Mouse (Mus musculus) ES-CJ7 (cell line): ENCODE data around the gene Gm572.

Source experiments
- DNase-seq: peaks from one replicate; pipeline ENCODE4 v3.0.0; 2011; ENCODE audit warnings: low read depth, low spot score

Gm572 gene

DNA sequence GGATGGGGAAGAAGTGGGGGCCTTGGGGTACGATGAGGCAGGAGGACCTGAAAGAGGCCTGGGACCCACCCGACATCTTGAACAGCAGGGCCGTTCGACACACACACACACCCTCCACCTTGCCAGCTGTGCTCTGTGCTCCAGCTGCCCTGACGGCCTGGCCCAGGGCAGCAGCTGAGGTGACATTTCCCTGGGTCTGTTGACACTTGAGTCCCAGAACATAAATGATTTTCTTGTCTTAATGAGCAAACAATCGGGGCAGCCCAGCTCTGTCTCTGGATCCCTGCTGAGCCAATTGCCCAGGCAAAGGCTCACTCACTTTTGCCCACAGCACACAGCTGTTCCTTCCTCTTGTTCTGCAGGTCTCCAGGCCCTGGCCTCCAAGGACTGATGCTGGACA lies 20.9 kb downstream of the Gm572 start:
- DNase-seq = no peak

- no peak for DNase-seq
These were observed 24.1 kb downstream of the Gm572 start for GRCm38 (mm10) chr4:148667006-148667755.

GRCm38 (mm10) chr4:148671230-148671947 lies 28.3 kb downstream of the Gm572 start:
- DNase-seq = no peak

DNA sequence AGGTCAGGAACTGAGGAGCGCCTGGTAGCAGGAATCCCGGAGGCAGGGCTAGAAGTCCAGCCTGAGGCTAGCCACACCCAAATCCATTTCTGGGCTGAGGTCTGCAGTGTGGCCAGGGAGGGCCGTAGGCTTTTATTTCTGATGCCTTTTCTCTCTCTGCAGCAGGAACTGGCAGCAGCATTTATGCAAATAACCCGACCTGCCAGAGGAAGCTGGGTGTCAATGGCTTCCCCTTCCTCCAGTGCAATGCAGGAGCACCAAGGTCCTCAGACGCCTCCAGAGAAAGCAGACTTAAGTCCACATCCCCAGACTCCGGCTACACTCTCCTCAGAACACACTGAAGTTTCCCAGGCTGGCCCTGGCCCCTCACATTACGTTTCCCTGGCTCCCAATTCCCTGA lies 31.9 kb downstream of the Gm572 start:
- DNase-seq = no peak

GRCm38 (mm10) chr4:148676188-148676960 lies 33.3 kb downstream of the Gm572 start:
- no peak for DNase-seq

DNA sequence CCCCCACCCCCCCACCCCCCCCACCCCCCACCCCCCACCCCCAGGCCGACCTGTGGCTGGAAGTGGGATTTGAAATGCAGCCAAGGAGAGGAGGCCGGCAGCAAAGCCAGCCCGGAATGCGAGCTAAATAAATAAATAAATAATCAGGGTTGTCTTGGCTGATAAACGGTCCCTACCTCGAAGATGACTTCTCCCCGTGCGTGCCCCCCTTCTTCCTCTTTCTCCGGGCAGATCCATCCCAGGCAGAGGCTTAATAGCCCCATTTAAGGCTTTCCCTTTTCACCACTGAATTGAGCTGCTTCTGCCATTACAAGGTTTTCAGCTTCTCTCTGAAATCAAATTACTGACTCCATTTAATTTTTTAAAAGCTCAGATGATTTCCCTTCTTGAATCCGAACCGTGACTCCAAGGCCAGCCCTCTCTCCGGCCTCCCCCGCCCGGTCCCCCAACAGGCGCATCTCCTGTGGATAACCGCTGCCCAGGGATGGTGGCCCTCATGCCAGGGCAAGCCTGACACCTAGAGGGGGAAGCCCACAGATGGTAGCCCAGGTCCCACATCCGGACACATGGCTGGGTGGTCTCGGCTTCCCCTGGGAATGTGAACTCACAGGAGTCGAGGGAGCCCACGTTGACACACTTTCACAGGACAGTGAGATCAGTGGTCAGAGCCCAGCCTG lies 34.0 kb downstream of the Gm572 start:
- no peak for DNase-seq

DNA sequence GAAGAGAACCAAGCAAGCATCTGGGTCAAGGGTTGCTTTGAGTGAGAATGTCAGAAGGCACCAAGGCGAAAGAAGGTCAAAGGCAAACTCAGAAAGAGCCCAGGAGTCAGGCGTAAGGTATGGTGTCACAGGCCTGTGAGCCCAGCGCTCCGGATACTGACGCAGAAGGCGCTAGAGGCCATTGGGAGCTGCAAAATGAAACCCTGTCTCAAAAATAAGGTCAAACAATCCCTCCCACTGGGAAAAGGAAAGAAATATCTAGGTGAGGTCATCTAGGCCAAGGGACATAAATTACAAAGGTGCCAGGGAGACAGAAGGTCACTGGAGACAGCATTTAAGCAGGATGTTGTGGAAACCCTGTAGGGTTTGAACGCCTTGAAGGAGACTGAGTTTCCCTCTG lies 35.0 kb downstream of the Gm572 start:
- DNase-seq = no peak

DNA sequence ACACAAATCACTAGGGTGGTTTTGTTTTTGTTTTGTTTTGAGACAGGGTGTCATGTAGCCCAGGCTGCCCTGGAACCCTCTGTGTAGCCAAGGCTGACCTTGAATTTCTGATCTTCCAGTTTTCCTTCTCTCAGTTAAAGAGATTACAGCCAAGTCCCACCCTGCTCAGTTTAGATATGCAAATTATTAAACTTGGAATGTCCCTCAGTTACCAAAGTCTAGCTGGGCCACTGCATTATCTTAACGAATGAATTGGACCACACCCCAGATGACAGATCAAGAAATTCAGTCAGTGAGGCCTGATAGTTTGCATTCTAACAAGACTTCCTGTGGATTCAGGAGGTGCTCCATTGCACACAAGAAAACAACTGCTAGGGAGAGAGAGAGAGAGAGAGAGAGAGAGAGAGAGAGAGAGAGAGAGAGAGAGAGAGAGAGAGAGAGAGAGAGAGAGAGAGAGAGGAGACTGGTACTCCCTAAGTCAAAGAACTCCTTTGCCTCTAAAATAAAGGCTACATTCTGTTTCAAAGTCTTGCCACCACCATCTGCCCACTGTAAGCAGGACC lies 37.5 kb downstream of the Gm572 start:
- peak; percentile 39 for DNase-seq

GRCm38 (mm10) chr4:148681429-148681828 lies 38.3 kb downstream of the Gm572 start:
- peak; percentile 51 for DNase-seq

- DNase-seq = no peak
These were observed 39.8 kb downstream of the Gm572 start for GRCm38 (mm10) chr4:148682961-148683360.

DNA sequence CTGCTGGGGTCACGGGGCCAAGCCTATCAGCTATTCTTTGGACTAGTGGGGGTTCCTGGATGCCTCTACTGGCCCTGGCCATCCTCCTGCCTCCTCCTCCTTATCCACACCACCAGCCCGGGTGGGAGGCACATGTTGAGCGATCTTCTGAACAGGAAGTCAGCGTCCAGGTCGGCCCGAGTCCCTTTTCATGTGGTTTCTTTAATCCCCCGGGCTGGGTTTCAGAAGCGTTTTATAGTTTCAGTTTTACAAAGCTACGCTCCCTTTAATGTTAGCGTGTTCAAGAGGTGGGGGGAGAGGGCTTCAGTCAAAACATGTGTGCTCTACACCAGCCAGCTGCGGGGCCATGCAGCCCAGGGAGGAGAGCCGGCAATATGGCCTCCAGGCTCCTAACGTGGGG lies 40.4 kb downstream of the Gm572 start:
- no peak for DNase-seq

DNA sequence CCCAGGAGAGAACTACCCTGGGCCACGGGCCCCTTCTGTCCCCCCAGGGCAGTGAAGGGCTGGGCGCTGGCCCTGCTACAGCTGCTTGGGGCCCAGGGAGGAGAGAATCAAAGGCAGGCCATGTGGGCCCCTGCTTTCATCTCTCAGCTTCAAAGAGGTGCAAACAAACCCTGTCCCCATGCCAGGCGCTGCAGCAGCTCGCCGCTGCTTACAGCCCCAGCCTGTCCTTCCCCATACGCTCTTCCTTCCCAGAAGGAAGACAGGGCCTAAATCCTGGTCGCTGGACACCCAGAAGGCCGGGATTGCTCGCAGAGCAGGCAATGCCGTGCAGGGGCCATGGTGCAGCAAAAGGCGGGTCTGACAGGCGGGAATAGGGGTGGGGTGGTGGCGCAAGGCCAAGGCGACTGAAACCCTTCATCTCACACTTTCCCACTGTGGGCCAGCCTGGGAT lies 43.4 kb downstream of the Gm572 start:
- no peak for DNase-seq

DNA sequence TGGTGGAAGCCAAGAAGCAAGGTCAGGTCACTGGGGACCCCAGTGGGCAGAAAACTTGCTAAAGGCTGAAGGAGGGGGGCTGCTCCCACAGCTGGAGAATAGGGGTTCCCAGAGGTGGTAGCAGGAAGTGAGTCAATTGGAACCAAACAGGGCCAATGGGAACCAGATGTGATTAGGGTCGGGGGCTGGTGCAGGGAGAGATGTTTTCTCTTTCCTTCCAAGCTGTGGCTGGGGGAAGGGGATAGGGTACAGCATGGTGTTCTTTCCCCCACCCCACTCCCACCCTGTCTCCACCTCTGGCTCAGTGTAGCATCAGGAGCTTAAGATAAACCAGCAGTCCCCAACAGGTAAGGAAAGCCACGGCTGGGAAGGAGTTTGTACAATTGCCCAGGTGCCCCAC lies 45.0 kb downstream of the Gm572 start:
- no peak for DNase-seq

DNA sequence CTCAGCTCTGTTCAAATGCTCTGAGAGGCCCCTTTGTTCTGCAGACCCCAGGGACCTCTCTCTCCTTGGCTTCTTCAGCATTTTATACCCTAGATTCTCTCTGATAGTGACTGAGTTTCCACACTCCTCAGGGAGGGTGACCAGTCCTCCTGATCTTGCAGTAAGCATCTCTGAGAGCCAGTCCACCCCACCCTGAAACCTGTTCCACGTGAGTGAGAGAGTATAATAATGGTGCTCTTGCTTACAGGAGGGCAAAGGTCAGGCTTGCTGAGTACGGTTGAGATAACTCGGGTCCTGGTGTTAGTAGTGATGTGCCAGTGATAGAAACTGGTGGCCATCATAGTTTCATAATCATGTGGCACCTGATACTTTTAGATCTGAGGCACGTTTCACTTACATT lies 48.1 kb downstream of the Gm572 start:
- DNase-seq = no peak

DNA sequence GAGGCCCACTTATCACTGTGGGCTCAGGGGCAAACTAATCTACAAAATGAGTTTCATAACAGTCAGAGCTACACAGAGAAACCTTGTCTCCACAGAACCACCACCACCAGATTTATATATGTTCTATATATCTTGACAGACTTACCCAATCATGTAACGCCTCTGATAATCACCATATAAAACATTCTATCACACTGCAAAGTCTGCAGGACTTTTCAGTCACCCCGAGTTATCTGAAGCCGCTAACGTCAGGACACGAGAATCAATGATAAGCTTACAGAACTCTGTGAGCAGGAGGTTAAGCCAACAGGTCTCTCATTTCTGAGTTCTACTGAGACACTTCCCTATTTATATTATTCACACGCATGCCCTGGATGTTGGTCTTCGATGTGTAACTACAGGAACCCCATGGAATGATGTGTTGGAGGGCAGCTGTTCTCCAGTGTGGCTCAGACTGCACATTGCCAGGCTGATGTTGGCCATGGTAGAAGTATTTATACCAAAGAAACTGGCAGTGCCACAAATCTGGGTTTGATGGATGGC lies 50.4 kb downstream of the Gm572 start:
- no peak for DNase-seq

- peak; percentile 86 for DNase-seq
These were observed 61.6 kb downstream of the Gm572 start for GRCm38 (mm10) chr4:148704756-148705155.

DNA sequence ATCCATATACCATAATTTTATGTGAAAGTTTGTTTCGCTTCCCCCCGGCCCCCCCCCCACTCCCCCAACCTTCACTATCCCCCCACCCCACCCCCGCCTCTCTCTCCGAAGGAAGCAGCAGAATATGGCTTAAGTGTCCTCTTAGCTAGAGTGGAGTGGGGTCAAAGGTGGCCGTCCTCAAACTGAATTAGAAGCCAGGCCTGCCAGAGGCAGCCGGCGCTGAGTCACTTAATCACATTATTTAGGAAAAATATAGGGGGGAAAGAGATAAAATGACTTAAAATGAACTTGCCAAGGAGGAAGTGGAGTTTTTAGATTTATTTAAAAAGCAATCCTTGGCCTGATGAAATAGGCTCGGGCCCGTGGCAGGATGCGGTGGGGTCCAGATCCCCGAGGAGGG lies 65.7 kb downstream of the Gm572 start:
- no peak for DNase-seq

DNA sequence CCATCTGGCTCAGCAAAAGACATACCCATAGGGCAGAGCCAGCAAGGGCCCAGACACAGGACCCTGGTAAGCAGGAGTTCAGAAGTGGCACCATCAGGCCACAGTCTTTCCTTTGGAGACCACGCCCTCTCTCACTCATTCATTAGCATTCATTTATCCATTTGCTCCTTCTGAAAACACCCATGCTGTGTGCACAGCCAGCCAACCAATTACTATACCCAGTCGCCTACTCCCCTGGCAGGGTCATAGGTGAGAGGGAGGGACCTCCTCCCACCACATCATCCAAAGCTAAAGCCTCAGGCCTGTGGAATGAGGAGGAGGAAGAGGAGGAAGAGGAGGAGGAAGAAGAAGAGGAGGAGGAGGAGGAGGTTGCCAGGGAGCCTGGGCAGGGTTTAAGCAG lies 67.3 kb downstream of the Gm572 start:
- peak; percentile 74 for DNase-seq

- peak; percentile 79 for DNase-seq
These were observed 68.2 kb downstream of the Gm572 start for GRCm38 (mm10) chr4:148711323-148711722.

DNA sequence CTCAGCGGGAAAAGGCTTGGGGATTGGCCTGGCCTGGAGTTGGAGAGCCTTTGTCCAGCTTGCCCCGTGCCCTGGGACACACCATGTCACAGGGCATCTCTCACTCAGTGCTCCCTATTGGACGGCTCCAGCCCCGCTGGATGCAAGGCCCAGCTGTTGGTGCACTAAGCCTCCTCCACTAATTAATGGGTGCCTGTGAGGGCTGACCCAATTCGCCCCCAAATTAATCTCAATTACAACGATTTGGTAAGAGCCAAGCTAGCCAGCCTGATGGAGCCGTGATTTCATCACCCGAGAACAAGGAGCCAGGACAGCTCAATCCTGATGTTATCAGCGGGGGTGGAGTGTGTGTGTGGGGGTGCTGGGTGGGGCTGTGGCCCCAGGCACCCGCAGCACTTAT lies 69.5 kb downstream of the Gm572 start:
- no peak for DNase-seq

DNA sequence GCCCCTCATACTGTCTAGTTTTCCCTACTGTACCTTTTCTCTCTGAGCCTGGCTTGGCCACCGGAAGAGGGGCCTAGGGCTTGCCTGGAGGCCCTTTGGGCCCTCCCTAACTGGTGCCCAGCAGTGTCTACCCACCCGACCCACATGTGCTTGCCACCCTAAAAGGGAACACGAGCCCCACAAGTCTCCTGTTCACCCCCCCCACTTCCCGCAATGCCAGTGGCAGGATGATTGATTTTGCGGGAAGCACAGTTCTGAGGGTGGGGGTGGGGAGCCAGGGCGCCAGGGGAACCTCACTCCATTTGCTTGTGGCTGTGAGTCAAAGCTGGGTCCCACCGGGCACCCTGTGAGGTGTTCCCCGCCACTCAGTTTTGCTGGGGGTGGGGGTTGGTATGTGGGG lies 70.9 kb downstream of the Gm572 start:
- no peak for DNase-seq
